Mouse (Mus musculus) thymus, adult 2 months (tissue): Measurements from ENCODE around the gene 4930432M17Rik. TPM values are rescaled to one million over a fixed set of nuclear protein-coding genes. Genes with fewer than 3 reads are reported as not detected.

Experiments
- DNase-seq: peaks from one replicate; pipeline ENCODE4 v3.0.0; 2021
- H3K27ac ChIP-seq: fragments of 200-500 bp; 2 replicates; pipeline ENCODE4 v1.5.1; 2012; ENCODE audit warnings: low read length, control low read depth; ENCODE audit not compliant: control insufficient read depth, insufficient read depth
- H3K27me3 ChIP-seq: fragments of 200-500 bp; 2 replicates; pipeline ENCODE4 v1.6.1; 2012; ENCODE audit warnings: mild to moderate bottlenecking, low read length, moderate library complexity, mixed read lengths; ENCODE audit not compliant: control insufficient read depth, insufficient read depth
- H3K36me3 ChIP-seq: fragments of 200-500 bp; 2 replicates; pipeline ENCODE4 v1.6.1; 2012; ENCODE audit warnings: mild to moderate bottlenecking, low read length, moderate library complexity; ENCODE audit not compliant: control insufficient read depth, insufficient read depth
- H3K4me1 ChIP-seq: fragments of 200-500 bp; replicated peaks from 2 replicates; pipeline ENCODE4 v1.6.1; 2012; ENCODE audit warnings: low read length; ENCODE audit not compliant: control insufficient read depth, insufficient read depth
- H3K4me3 ChIP-seq: fragments of 200-500 bp; 2 replicates; pipeline ENCODE4 v1.5.1; 2012; ENCODE audit warnings: mild to moderate bottlenecking, low read length, control low read depth, moderate library complexity; ENCODE audit not compliant: control insufficient read depth, insufficient read depth
- CTCF ChIP-seq: fragments of 200-500 bp; IDR thresholded peaks from 2 replicates; pipeline ENCODE4 v1.5.1; 2012; ENCODE audit warnings: mild to moderate bottlenecking, control low read depth, low read length, moderate library complexity, borderline replicate concordance; ENCODE audit not compliant: control insufficient read depth, poor library complexity, insufficient read depth; ENCODE audit errors: extremely low read depth
- POLR2A ChIP-seq: fragments of 200-500 bp; IDR thresholded peaks from 2 replicates; pipeline ENCODE4 v1.6.1; 2012; ENCODE audit warnings: mild to moderate bottlenecking, low read length, control low read depth, moderate library complexity; ENCODE audit not compliant: control insufficient read depth, poor library complexity, insufficient read depth; ENCODE audit errors: extremely low read depth
- WGBS: fragments of 180-500 bp; shearing (Covaris S2); methylation state at CpG from one replicate; pipeline ENCODE4 v1.1.7; 2018; 5-methylcytosine and 5-hydroxymethylcytosine counted together
- polyA plus RNA-seq: library from polyadenylated mRNA; depleted of rRNA; stranded (reverse); fragments of >200 nt; gene quantifications from 2 replicates; pipeline ENCODE4 v1.2.3, GENCODE M21; 2012

Gene 4930432M17Rik
- polyA plus RNA-seq, 1 experiment: not detected

DNA sequence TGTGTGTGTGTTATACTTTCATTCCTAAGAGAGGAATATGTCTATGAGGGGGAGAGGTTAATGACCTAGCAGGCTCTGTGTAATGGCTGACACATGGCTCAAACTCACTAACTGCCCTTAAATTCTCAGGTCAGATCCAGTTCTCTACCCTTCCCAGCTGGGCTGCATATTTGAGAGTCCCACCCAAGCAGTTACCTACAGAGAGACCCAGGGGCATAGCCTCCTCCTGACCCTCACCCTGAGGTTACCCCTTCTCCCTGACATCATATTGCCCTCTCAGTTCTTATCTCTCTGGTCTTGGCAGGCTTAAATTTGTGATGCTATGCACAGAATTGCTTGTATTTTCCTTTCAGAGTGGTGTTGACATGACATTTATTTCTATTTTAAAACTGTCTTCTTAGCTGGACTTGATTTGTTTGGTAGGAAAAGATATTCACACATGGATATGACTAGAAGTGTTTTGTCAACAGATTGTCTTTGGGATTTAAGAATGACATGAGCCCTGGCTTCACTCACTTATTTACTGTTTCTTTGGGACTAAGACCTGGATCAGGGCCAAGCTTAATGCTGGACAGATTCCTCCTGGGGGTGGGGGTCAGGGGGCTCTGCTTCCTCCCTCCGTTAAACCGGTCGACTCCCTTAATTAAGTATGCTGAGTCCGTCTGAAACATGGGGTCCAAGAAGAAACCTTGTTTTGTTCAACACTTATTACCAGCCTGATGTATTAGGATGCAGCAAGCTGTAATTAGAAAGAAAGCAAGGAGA is 7.7 kb upstream of the 4930432M17Rik start:
- no peak for DNase-seq
- no peaks in the 10 kb centered on the region for H3K27me3 ChIP-seq
- H3K36me3 ChIP-seq: no peaks in the 10 kb centered on the region
- H3K4me1 ChIP-seq: no peaks in the 10 kb centered on the region
- no peak overlapping the region for H3K4me3 ChIP-seq
- no peak for TF ChIP-seq POLR2A
- TF ChIP-seq CTCF: no peak
- H3K27ac ChIP-seq: no peak overlapping the region
- whole genome bisulfite sequencing: 89% methylated on average over 4 of the region's 4 CpGs

GRCm38 (mm10) chr3:121663470-121663847 is 7.1 kb upstream of the 4930432M17Rik start:
- no peak for DNase-seq
- Histone ChIP-seq H3K4me3 (no peak overlapping the region), H3K4me1 (no peaks in the 10 kb centered on the region), H3K27ac (no peak overlapping the region), H3K27me3 (no peaks in the 10 kb centered on the region), H3K36me3 (no peaks in the 10 kb centered on the region)
- WGBS: 76% methylated on average over 9 of the region's 9 CpGs
- TF ChIP-seq POLR2A (no peak), CTCF (no peak)

DNA sequence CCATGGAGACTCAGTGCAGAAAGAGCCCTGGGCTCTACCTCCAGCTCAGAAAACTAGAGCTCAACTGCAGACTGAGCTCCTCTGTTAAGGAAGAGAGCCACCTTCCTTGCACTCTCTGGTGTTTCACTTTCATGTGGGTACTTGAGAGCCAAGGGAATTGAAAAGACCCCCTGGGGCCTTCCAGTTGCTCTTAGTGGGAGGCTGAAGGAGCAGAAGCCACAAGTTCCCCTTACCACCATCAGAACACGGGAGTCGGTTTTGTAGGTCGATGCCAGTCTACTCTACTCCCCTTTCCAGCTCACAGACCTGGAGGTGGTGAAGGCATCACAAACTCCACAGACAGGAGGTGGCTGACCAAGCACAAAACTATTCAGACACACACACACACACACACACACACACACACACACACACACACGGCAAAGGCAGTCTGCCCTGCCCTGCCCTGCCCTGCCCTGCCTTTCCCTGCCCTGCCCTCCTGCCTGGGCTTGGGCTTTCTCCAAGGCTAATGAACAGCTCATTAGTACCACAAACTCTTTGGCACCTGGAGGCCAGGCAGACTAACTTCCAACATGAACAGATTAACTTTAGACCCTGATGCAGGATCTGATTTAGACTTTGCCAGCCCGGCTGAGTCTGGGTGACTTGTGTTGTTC is 1.7 kb downstream of the 4930432M17Rik start:
- no peaks in the 10 kb centered on the region for H3K27me3 ChIP-seq
- 24% methylated on average over 5 of the region's 5 CpGs for WGBS
- H3K27ac ChIP-seq: no peak overlapping the region

GRCm38 (mm10) chr3:121678935-121679334 is 8.4 kb downstream of the 4930432M17Rik start:
- no peak for TF ChIP-seq CTCF
- TF ChIP-seq POLR2A: no peak
- DNase-seq: no peak

More for the DNA sequence above, 1.7 kb downstream of the 4930432M17Rik start:
- no peak overlapping the region for H3K4me3 ChIP-seq
- no peaks in the 10 kb centered on the region for H3K4me1 ChIP-seq
- TF ChIP-seq POLR2A: no peak
- DNase-seq: no peak
- H3K36me3 ChIP-seq: no peaks in the 10 kb centered on the region

DNA sequence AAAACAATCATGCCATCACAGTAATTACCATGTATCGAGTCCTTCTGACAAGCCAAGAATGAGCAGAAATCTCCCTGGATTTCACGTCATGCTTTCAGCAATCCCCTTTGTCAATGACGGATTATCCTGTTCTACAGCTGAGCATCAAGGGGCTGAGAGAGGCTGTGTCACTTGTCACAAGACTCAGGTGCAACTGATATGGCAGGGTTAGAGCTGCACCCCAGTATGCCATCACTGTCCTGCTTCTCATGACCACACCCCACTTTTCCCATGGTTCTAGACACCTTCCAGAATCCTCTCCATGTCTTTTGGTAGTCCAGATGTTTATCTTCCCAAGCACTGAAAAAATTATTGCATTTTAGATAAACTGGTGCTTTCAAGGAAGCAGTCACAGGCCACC is 8.9 kb downstream of the 4930432M17Rik start:
- no peaks in the 10 kb centered on the region for H3K4me1 ChIP-seq
- no peaks in the 10 kb centered on the region for H3K36me3 ChIP-seq
- no peak overlapping the region for H3K27ac ChIP-seq
- no peak overlapping the region for H3K4me3 ChIP-seq
- DNase-seq: no peak
- no peak for TF ChIP-seq POLR2A
- no peak for TF ChIP-seq CTCF
- no peaks in the 10 kb centered on the region for H3K27me3 ChIP-seq
- over 99% methylated on average over 3 of the region's 3 CpGs for WGBS

More at GRCm38 (mm10) chr3:121678935-121679334, 8.4 kb downstream of the 4930432M17Rik start:
- no peak overlapping the region for H3K4me3 ChIP-seq
- H3K27me3 ChIP-seq: no peaks in the 10 kb centered on the region
- no peaks in the 10 kb centered on the region for H3K36me3 ChIP-seq
- 93% methylated on average over 4 of the region's 4 CpGs for WGBS
- H3K27ac ChIP-seq: no peak overlapping the region
- H3K4me1 ChIP-seq: no peaks in the 10 kb centered on the region

- Histone ChIP-seq H3K4me3 (no peak overlapping the region), H3K36me3 (no peaks in the 10 kb centered on the region), H3K27me3 (no peaks in the 10 kb centered on the region), H3K27ac (no peak overlapping the region), H3K4me1 (no peaks in the 10 kb centered on the region)
- TF ChIP-seq CTCF: no peak
- no peak for TF ChIP-seq POLR2A
- no peak for DNase-seq
- 87% methylated on average over 3 of the region's 3 CpGs for WGBS
These were observed 9.6 kb downstream of the 4930432M17Rik start for GRCm38 (mm10) chr3:121680187-121680586.
